Mouse (Mus musculus): ENCODE measurements around the gene Bhlhe41.

Bhlhe41 gene

DNA sequence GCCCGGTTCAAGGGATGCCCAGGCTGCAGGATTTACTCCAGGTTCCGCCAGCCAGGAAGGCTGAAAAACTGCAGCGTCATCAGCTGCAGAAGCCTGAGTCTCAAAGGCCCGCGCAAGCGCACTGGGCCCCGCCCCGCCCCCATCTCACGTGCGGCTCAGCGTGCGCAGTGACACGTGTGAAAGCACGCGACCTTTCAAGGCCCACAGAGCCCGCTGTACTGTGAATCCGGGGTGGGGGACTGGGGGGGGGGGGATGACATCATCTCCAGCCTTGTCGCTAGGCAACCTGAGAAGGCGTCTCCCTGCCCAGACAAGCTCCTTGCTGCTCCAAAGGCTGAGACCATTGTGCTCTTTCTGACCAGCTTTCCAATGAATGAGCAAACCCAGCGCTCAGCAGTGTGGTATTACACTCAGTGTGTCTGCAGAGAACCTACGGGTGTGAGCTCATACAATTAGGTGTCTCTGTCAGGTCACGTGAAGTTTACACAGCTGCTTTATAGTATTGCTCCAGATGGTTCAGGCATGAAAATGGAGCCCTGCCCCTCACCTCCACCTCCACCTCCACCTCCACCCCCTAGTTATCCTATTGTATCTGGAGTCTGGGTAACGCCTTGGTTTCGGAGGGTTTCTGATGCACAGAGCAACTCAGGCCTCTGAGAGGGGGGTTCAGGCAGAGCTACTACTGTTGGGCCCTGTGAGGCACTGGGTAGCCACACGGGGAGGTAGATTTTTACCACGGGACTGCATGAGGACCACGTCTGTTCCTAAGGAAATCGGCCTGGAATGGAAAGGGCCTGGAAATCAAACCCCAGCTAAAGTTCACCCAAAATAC is 9.4 kb downstream of the Bhlhe41 start:
- H3K9me3 ChIP-seq (ENCODE audit: low read length), result no peaks in the 10 kb centered on the region
- H3K4me3 ChIP-seq (replicated peaks; ENCODE audit: low read length), result peak overlapping the region; percentile 27; the same call in 1 of the 2 replicates
- no peaks in the 10 kb centered on the region for H3K36me3 ChIP-seq (ENCODE audit: insufficient read depth, low read length)
- no peak for TF ChIP-seq CTCF (conservative IDR thresholded peaks at IDR 0.05; ENCODE audit: low read length)
- peaks cover 28% of the 10 kb centered on the region for H3K4me1 ChIP-seq (replicated peaks; ENCODE audit: low read depth, low read length)
- H3K27me3 ChIP-seq (ENCODE audit: insufficient read depth, low read length), result peaks cover 40% of the 10 kb centered on the region

DNA sequence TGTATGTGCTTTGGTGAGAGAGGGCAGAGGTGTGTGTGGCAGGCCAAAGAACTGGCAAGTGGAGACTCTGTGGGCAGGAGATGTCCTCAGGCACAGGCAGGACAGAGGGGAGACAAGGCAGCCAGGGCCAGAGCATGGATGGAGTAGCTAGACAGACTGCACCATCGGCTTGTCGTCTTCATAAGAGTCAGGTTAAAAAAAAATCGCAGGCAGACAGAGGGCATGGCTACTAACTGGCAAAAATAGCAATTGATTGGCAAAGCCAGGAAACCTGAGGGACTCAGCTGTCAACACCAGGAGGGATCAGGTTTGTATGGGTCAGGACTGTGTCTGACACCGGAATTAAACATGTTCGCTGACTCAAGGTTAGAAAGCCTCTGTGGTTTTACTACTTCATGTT is 10.6 kb downstream of the Bhlhe41 start:
- H3K36me3 ChIP-seq (ENCODE audit: insufficient read depth, low read length), result no peaks in the 10 kb centered on the region
- TF ChIP-seq CTCF (conservative IDR thresholded peaks at IDR 0.05; ENCODE audit: low read length), result no peak
- TF ChIP-seq POU5F1 (IDR thresholded peaks at IDR 0.05; ENCODE audit: borderline replicate concordance, low read length), result no peak
- no peak overlapping the region for H3K4me3 ChIP-seq (replicated peaks; ENCODE audit: low read length)
- no peaks in the 10 kb centered on the region for H3K9me3 ChIP-seq (ENCODE audit: low read length)
- peaks cover 31% of the 10 kb centered on the region for H3K4me1 ChIP-seq (replicated peaks; ENCODE audit: low read depth, low read length)
- peaks cover 33% of the 10 kb centered on the region for H3K27me3 ChIP-seq (ENCODE audit: insufficient read depth, low read length)

DNA sequence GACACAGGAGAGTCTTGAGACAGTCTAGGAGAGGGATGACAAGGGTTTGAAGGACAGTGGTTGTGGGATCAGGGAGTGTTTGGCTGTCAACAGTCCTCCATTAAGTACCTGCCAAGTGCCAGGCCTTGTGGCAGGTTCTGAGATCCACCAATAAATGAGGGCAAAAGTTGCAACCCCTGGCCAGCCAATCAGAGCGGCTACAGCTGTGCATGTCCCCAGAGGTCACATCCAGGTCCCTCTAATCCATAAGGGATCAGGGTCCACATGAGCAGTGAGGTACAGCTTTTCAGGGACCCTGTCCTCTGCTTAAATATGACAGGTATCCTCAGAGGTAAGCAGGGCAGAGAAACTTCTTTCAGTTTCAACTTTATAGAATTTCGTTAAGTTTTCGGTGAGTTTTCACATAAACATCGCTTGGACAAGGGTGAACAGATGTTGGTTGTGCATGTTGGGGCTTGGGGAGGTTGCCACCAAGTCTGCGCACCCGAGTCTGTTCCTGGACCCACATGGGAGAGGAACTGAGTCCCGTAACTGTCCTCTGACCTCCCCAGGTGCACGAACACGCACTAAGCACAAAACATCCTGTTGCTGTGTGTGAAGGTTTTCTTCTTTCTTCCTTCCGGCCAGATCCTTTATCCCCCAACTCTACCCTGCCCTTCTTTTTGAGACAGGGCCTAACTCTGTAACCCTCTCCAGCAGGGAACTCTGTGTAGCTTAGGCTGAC is 11.8 kb downstream of the Bhlhe41 start:
- Histone ChIP-seq H3K36me3 (ENCODE audit: insufficient read depth, low read length) (no peaks in the 10 kb centered on the region), H3K4me1 (replicated peaks; ENCODE audit: low read depth, low read length) (peaks cover 31% of the 10 kb centered on the region), H3K27me3 (ENCODE audit: insufficient read depth, low read length) (peaks cover 30% of the 10 kb centered on the region), H3K4me3 (replicated peaks; ENCODE audit: low read length) (no peak overlapping the region), H3K9me3 (ENCODE audit: low read length) (no peaks in the 10 kb centered on the region)
- TF ChIP-seq NANOG (IDR thresholded peaks at IDR 0.05; ENCODE audit: borderline replicate concordance, low read length), result no peak
- TF ChIP-seq POU5F1 (IDR thresholded peaks at IDR 0.05; ENCODE audit: borderline replicate concordance, low read length), result no peak
- no peak for TF ChIP-seq CTCF (conservative IDR thresholded peaks at IDR 0.05; ENCODE audit: low read length)

DNA sequence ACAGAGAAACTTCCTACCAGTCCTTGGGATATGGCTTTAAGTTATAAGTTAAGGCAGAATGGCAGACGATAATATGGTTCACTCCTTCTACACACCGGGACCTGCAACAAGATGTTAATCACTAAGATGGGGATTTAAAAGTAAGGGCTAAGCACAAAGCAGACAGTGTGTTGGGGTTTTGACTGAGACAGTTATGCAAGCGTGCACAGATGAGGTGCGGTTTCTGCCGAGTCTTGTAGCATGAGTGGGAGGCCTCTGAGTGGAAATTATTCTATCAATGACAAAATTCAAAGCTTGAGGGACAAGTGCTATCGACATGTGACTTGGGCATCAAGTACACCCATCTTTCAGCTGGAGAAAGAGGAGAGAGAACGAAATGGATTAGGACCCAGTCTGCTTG is 12.7 kb downstream of the Bhlhe41 start:
- Histone ChIP-seq H3K4me3 (replicated peaks; ENCODE audit: low read length) (no peak overlapping the region), H3K4me1 (replicated peaks; ENCODE audit: low read depth, low read length) (peaks cover 31% of the 10 kb centered on the region), H3K9me3 (ENCODE audit: low read length) (no peaks in the 10 kb centered on the region), H3K36me3 (ENCODE audit: insufficient read depth, low read length) (no peaks in the 10 kb centered on the region), H3K27me3 (ENCODE audit: insufficient read depth, low read length) (peaks cover 26% of the 10 kb centered on the region)
- TF ChIP-seq POU5F1 (IDR thresholded peaks at IDR 0.05; ENCODE audit: borderline replicate concordance, low read length), result no peak
- TF ChIP-seq CTCF (conservative IDR thresholded peaks at IDR 0.05; ENCODE audit: low read length), result no peak
- no peak for TF ChIP-seq NANOG (IDR thresholded peaks at IDR 0.05; ENCODE audit: borderline replicate concordance, low read length)

DNA sequence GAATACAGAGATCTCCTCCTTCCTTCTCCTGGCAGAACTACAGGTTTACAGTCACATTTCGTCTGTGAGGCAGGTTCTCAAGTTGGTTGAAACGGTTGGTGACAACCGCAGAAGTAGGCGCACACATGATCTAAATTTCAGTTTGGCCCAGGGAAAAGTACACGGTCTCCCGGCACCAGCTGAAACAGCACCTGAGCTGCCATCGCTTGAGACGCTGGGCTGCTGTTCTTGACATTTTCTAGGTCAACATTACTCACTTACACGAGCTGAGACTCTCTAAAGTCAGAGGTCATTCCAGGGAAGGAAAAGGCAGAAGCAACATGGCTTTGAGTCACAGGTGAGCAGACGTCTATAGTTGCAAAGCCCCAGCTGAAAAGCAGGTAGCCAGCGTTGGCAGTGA is 13.4 kb downstream of the Bhlhe41 start:
- Histone ChIP-seq H3K4me1 (replicated peaks; ENCODE audit: low read depth, low read length) (peaks cover 35% of the 10 kb centered on the region), H3K4me3 (replicated peaks; ENCODE audit: low read length) (no peak overlapping the region), H3K36me3 (ENCODE audit: insufficient read depth, low read length) (no peaks in the 10 kb centered on the region), H3K27me3 (ENCODE audit: insufficient read depth, low read length) (peaks cover 24% of the 10 kb centered on the region), H3K9me3 (ENCODE audit: low read length) (no peaks in the 10 kb centered on the region)
- TF ChIP-seq CTCF (conservative IDR thresholded peaks at IDR 0.05; ENCODE audit: low read length), result no peak
- TF ChIP-seq NANOG (IDR thresholded peaks at IDR 0.05; ENCODE audit: borderline replicate concordance, low read length), result no peak
- no peak for TF ChIP-seq POU5F1 (IDR thresholded peaks at IDR 0.05; ENCODE audit: borderline replicate concordance, low read length)

DNA sequence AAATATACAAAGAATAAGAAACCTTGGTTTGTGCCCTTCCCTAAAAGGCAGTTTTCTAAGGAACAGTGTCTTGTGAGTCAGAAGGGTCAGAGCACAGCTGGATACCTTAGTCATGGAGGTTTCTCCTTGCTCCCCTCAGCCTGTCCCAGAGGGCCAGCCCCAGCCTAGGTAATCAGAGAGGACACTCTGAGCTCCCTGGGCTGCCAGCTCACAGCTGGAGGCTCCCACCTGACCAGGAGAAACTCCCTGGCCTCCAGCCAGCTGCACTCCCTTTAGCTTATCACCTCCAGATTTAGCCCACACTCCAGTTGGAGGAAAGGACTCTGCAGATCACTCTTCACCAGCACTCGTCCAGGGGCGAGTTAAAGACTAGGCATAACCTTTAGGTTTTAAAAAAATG is 14.6 kb downstream of the Bhlhe41 start:
- TF ChIP-seq POU5F1 (IDR thresholded peaks at IDR 0.05; ENCODE audit: borderline replicate concordance, low read length) (no peak), CTCF (conservative IDR thresholded peaks at IDR 0.05; ENCODE audit: low read length) (no peak), NANOG (IDR thresholded peaks at IDR 0.05; ENCODE audit: borderline replicate concordance, low read length) (no peak)
- peaks cover 24% of the 10 kb centered on the region for H3K27me3 ChIP-seq (ENCODE audit: insufficient read depth, low read length)
- no peaks in the 10 kb centered on the region for H3K36me3 ChIP-seq (ENCODE audit: insufficient read depth, low read length)
- H3K4me3 ChIP-seq (replicated peaks; ENCODE audit: low read length), result no peak overlapping the region
- H3K4me1 ChIP-seq (replicated peaks; ENCODE audit: low read depth, low read length), result peaks cover 24% of the 10 kb centered on the region
- H3K9me3 ChIP-seq (ENCODE audit: low read length), result no peaks in the 10 kb centered on the region

DNA sequence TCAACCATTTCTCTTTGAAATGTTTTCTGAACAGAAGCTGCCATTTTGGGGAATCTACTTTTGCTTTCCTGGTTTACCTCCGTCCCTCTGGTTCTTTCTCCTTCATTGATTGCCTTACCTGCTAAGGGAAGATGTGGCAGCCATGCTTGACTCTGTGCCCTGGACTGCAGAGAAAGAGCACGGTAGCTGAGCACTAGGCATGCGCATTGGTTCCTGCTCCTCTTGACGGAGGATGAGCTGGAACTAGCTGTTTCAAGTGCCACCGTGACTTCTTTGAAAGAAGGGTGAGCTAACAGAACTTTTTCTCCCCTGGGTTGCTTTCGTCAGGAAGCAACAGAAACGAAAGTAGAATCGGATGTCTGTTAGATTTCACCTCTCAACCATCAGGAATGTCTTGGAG is 17.7 kb downstream of the Bhlhe41 start:
- no peaks in the 10 kb centered on the region for H3K9me3 ChIP-seq (ENCODE audit: low read length)
- TF ChIP-seq POU5F1 (IDR thresholded peaks at IDR 0.05; ENCODE audit: borderline replicate concordance, low read length), result no peak
- no peak for TF ChIP-seq CTCF (conservative IDR thresholded peaks at IDR 0.05; ENCODE audit: low read length)
- TF ChIP-seq NANOG (IDR thresholded peaks at IDR 0.05; ENCODE audit: borderline replicate concordance, low read length), result no peak
- H3K36me3 ChIP-seq (ENCODE audit: insufficient read depth, low read length), result no peaks in the 10 kb centered on the region
- peaks cover 9% of the 10 kb centered on the region for H3K4me1 ChIP-seq (replicated peaks; ENCODE audit: low read depth, low read length)
- no peak overlapping the region for H3K4me3 ChIP-seq (replicated peaks; ENCODE audit: low read length)
- H3K27me3 ChIP-seq (ENCODE audit: insufficient read depth, low read length), result peaks cover 13% of the 10 kb centered on the region

DNA sequence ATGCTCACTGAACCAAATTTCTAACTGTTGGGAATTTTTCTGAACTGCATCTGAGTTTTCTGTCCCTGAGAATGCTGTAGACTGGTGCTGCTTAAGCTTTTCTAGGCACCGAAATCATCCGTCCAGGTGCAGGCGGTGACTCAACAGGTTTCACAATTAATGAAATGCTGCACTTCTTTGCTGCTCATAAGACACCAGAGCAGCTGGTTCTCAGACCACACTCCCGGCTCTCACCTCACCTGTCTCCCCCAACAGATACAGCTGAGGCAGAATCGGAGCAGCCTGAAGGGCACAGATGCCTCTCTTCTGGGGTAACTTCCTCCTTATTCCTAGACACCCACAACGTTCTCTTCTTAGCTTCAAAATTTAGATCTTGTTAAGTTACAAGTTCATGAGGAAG is 18.4 kb downstream of the Bhlhe41 start:
- Histone ChIP-seq H3K27me3 (ENCODE audit: insufficient read depth, low read length) (peaks cover 13% of the 10 kb centered on the region), H3K36me3 (ENCODE audit: insufficient read depth, low read length) (no peaks in the 10 kb centered on the region), H3K4me3 (replicated peaks; ENCODE audit: low read length) (no peak overlapping the region), H3K9me3 (ENCODE audit: low read length) (no peaks in the 10 kb centered on the region), H3K4me1 (replicated peaks; ENCODE audit: low read depth, low read length) (peaks cover 9% of the 10 kb centered on the region)
- no peak for TF ChIP-seq CTCF (conservative IDR thresholded peaks at IDR 0.05; ENCODE audit: low read length)
- TF ChIP-seq NANOG (IDR thresholded peaks at IDR 0.05; ENCODE audit: borderline replicate concordance, low read length), result no peak
- no peak for TF ChIP-seq POU5F1 (IDR thresholded peaks at IDR 0.05; ENCODE audit: borderline replicate concordance, low read length)
